Mouse (Mus musculus) erythroblast, embryonic 14.5 days (primary cell): ENCODE data around the gene Psap.

Experiments used
- GATA1 ChIP-seq: IDR thresholded peaks from 2 replicates; pipeline ENCODE4 v1.6.1; 2012; ENCODE audit warnings: low read length, inconsistent platforms, mixed read lengths
- TAL1 ChIP-seq: IDR thresholded peaks from 3 replicates; pipeline ENCODE4 v1.6.1; 2012; ENCODE audit warnings: low read length, inconsistent platforms, mixed read lengths

DNA sequence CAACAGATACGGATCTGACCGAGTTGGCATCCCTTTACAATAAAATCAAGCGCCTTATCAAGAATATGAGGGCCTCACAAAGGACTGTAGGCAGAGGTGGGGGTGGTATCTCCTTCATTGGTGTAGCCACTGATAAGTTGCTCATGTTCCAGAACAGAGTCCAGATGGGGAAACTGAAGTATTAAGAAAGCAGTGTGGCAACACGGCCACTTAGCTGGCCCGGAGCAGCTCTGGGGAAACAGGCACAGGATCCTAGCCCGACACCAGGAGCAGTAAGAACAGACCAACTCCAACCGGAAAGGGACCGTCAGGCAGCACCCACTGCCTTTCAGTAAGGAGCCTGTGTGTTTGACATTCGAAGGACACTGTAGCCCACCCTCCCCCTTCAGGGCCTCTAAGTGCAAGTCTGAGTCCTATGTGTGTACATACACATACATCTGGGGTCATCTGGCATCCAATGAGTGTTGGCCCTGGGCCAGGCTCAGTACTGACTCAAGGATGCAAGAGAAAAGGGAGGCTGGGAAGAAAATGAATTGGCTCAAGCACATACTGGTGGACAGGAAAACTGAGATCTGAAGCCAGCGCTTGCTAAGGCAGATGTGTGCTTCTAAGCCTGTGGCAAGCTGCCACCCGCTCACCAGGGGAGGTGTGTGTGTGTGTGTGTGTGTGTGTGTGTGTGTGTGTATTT, 51.7 kb downstream of the Psap start:
- TF ChIP-seq GATA1 (no peak), TAL1 (no peak)
